Mouse (Mus musculus): ENCODE data around the gene Dpy19l3. TPM values are rescaled to one million over a fixed set of nuclear protein-coding genes. Genes with fewer than 3 reads are reported as not detected.

Gene Dpy19l3
- total RNA-seq, 2 experiments from 2014 or later: 15.2 to 24.5 TPM

GRCm38 (mm10) chr7:35692641-35693040 lies 61.6 kb downstream of the Dpy19l3 start:
- ATAC-seq (replicated peaks; ENCODE audit: poor library complexity): no peak

- no peak for ATAC-seq (replicated peaks; ENCODE audit: poor library complexity)
These were observed 62.1 kb downstream of the Dpy19l3 start for GRCm38 (mm10) chr7:35692117-35692516.

GRCm38 (mm10) chr7:35688781-35689349 lies 65.4 kb downstream of the Dpy19l3 start:
- no peak for ATAC-seq (replicated peaks; ENCODE audit: poor library complexity)

- no peak for ATAC-seq (replicated peaks; ENCODE audit: poor library complexity)
These were observed 66.0 kb downstream of the Dpy19l3 start for GRCm38 (mm10) chr7:35688276-35688675.

GRCm38 (mm10) chr7:35687229-35687628 lies 67.0 kb downstream of the Dpy19l3 start:
- ATAC-seq (replicated peaks; ENCODE audit: poor library complexity): peak; percentile 17; the same call in 1 of the 2 replicates

- peak; percentile 85 for ATAC-seq (replicated peaks; ENCODE audit: poor library complexity)
These were observed 67.5 kb downstream of the Dpy19l3 start for GRCm38 (mm10) chr7:35686756-35687155.

- no peak for ATAC-seq (replicated peaks; ENCODE audit: poor library complexity)
These were observed 68.0 kb downstream of the Dpy19l3 start for GRCm38 (mm10) chr7:35686216-35686615.

GRCm38 (mm10) chr7:35683409-35684122 lies 70.7 kb downstream of the Dpy19l3 start:
- no peak for ATAC-seq (replicated peaks; ENCODE audit: poor library complexity)

GRCm38 (mm10) chr7:35681559-35681958 lies 72.7 kb downstream of the Dpy19l3 start:
- 0 out of 2 replicates have a peak, but pooled peaks have one; percentile 44 for ATAC-seq (replicated peaks; ENCODE audit: poor library complexity)

GRCm38 (mm10) chr7:35678976-35679375 lies 75.3 kb downstream of the Dpy19l3 start:
- ATAC-seq (replicated peaks; ENCODE audit: poor library complexity): no peak

GRCm38 (mm10) chr7:35668066-35669041 lies 85.9 kb downstream of the Dpy19l3 start:
- ATAC-seq (replicated peaks; ENCODE audit: poor library complexity): no peak

GRCm38 (mm10) chr7:35663790-35664376 lies 90.4 kb downstream of the Dpy19l3 start:
- no peak for ATAC-seq (replicated peaks; ENCODE audit: poor library complexity)

GRCm38 (mm10) chr7:35659173-35659572 lies 95.1 kb downstream of the Dpy19l3 start:
- ATAC-seq (replicated peaks; ENCODE audit: poor library complexity): peak; percentile 79

GRCm38 (mm10) chr7:35657829-35658228 lies 96.4 kb downstream of the Dpy19l3 start:
- ATAC-seq (replicated peaks; ENCODE audit: poor library complexity): no peak

GRCm38 (mm10) chr7:35651583-35652270 lies 102.5 kb downstream of the Dpy19l3 start:
- ATAC-seq (replicated peaks; ENCODE audit: poor library complexity): no peak

- no peak for ATAC-seq (replicated peaks; ENCODE audit: poor library complexity)
These were observed 103.4 kb downstream of the Dpy19l3 start for GRCm38 (mm10) chr7:35650716-35651410.

GRCm38 (mm10) chr7:35649071-35649470 lies 105.2 kb downstream of the Dpy19l3 start:
- ATAC-seq (replicated peaks; ENCODE audit: poor library complexity): peak; percentile 83

- no peak for ATAC-seq (replicated peaks; ENCODE audit: poor library complexity)
These were observed 105.8 kb downstream of the Dpy19l3 start for GRCm38 (mm10) chr7:35648239-35649069.

Data from megakaryocyte progenitor cell, adult 5-6 weeks (primary cell).